Mouse (Mus musculus): ENCODE results near the gene Tm2d3.

Tm2d3 gene

DNA sequence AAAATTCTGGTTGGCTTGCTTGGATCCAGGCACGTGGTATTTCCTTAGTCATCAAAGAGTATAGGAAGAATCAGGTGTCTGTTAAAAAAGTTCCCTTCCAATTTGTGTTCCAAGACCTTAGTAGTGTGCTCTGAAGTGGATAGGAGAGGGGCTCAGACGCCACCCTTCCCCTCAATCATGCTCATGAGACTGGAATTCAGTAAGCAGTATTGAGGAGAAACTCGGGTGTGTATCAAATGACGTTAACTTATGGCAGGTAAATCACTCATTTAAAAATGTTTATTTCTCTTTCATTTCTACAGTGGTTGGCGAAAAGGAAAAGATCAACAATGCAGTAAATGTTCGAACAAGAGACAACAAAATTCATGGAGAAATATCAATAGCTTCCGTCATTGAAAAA is at the start of gene Tm2d3:
Tm2d3 (plus strand) TSS at position 301 of the 400 bp plus-strand sequence.
- in situ Hi-C loops (cut with MboI; ENCODE audit: low sequenced_read_pairs), result no loop called here

DNA sequence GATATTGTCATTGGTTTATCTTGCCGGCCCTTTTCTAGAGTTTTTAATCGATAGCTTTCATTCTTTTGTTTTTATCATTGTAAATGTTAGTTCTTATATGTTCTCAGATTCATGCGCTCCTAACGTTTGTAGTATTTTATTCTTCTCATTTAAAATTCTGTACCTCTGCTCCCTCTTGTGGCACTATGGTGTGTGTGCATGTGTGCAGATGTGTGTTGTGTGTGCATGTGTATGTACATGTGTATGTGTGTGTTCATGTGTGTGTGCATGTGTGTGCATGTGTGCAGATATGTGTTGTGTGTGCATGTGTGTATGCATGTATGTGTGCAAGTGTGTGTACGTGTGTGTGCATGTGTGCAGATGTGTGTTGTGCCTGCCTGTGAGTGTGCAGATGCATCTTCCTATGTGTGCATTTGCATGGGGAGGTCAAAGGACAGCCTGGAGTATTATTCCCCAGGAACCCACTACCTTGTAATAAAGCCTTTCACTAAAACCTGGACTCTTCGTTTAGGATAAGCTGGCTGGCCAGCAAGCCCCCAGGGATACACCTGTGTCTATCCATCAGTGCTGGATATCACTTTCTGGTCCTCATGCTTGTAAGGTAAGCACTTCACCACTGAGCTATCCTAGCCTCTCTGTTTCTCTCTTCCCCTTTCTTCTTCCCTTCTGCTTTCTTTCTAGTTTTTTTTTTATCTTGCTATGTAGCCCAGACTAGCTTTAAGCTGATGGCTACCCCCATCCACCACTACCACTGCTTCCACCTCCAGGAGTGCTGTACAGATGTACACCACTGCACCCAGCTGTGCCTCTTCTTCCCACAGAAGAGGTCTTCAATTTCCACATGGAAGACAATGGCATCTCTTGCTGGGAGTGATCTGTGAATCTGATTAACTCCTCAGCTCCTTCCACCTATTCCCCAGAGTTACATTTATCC is 48.3 kb upstream of the Tm2d3 start:
- in situ Hi-C loops (cut with MboI; ENCODE audit: low sequenced_read_pairs), result loop anchor here (25.0 kb wide), 1 partner anchor 330 kb away; no protein-coding TSS in a partner anchor

DNA sequence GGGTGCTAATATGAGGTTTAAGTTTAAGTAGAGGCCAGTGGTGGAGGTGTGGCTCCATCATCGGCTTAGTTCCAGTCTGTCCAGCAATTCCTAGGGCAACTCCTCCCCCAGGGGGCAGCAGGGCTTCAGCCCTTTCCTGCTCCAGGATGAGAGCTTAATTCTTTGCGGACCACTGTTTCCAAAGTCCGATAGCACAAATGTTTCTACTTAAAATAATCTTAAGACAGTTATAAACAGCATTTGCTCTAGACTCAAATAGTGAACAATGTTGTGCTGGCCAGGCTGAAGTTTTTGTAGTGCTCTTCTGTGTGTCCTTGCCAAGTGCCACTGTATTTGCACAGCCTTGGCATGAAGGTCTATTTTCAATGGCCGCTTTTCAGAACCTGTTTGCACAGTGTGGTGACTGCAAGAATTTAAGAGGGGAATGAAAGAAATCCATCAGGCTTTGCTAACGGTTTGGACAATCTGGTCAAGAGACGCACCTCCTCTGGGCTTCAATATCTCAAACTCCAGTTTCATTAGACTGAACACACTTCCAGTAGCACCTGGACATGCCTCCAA is 47.0 kb upstream of the Tm2d3 start:
- in situ Hi-C loops (cut with MboI; ENCODE audit: low sequenced_read_pairs), result loop anchor here (25.0 kb wide), 1 partner anchor 332 kb away; no protein-coding TSS in a partner anchor

DNA sequence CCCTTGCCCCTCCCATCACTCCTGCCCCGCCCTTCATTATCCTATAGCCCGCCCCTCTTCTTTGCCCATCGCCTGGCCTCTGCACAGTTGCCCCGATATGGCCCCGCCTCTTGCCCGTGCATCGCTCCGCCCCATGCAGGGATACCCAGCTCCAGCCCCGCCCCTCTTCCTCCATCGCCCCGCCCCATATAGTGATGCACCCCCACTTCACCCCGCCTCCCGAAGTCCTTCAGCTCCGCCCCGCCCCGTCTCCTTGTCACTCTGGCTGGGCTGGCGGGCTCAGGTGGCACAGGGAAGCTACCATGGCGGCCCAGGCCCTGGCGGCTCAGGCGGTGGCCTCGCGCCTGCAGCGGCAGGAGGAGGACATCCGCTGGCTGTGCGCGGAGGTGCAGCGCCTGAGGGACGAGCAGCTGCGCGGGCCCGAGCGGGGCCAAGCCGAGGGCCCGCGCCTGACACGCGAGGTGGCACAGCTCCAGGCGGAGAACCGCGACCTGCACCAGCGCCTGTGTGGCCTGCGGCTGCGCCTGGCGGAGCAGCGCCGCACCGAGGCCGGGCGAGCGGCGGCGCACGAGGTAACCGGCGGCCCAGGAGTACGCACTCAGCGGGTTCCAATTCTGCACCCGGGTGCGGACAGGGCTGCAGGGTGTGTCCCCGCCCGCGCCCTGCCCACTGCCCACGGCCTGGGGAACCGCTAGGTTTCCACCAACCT is 46.2 kb upstream of the Tm2d3 start, which contains the start of gene Tarsl2:
Tarsl2 (plus strand) TSS at position 256 of the 709 bp plus-strand sequence.
- in situ Hi-C loops (cut with MboI; ENCODE audit: low sequenced_read_pairs), result loop anchor here (25.0 kb wide), 1 partner anchor 332 kb away; no protein-coding TSS in a partner anchor

DNA sequence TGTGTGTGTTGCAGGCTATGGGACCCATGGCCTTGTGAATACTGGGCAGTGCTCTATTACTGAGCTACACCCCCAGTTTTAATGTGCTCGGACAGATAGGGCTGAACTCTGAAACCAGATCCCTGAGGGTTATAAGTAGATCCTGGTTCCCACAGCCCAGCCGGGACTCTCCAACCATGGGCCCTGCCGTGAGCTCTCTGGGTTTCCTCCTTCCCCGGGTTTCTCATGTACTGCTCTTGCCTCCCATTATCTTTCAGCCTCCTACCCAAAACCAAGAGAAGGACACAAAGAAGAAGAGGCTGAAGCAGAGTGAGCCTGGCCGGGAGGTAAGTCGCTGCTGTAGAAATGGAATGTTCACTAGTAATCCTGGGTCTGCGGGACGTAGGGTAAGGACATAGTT is 45.0 kb upstream of the Tm2d3 start:
- in situ Hi-C loops (cut with MboI; ENCODE audit: low sequenced_read_pairs), result loop anchor here (25.0 kb wide), 1 partner anchor 334 kb away; no protein-coding TSS in a partner anchor

DNA sequence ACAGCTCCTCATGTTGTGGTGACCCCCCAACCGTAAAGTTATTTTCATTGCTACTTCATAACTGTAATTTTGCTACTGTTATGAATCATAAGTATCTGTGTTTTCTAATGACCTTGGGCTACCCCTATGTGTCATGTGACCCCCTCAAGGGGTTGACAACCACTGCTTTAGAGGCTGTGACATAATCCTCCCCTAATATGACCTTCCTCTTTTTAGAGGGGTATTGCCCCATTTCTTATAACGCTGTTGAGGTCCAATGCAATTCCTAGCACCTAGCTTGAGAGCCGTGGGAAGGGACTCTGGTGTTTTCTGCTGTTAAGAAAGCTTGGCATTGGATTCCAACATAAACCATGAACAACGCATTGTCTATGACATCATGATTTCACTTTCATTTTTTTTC is 40.3 kb upstream of the Tm2d3 start:
- in situ Hi-C loops (cut with MboI; ENCODE audit: low sequenced_read_pairs), result no loop called here

DNA sequence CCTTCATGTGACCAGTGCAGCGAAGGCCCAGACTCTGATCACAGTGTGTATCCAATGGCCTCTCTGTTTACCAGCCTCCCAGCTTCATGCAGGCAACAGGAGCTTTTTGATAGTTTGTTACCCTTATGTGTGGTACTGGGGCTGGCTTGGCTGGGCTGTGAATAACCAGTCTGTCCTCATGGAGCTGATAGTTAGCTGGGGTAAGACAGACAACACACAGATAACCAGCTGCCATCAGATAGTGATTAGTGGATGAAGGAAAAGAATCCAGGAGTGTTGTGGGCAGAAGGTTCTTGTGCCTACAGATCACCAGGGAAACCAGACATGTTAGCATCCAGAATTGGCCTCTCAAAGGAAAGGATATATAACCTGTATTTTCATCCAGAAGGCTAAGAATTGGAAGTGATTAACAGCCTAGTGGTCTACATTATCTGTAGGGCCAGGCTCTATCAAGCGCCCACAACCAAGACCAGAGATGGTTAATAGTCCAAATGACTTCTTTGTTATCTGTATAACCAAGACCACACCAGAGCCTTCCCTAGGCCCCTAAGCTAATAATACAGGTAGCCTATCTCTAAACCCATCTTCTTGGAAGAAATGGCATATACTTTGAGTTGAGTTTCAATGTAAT is 33.4 kb upstream of the Tm2d3 start:
- in situ Hi-C loops (cut with MboI; ENCODE audit: low sequenced_read_pairs), result no loop called here

DNA sequence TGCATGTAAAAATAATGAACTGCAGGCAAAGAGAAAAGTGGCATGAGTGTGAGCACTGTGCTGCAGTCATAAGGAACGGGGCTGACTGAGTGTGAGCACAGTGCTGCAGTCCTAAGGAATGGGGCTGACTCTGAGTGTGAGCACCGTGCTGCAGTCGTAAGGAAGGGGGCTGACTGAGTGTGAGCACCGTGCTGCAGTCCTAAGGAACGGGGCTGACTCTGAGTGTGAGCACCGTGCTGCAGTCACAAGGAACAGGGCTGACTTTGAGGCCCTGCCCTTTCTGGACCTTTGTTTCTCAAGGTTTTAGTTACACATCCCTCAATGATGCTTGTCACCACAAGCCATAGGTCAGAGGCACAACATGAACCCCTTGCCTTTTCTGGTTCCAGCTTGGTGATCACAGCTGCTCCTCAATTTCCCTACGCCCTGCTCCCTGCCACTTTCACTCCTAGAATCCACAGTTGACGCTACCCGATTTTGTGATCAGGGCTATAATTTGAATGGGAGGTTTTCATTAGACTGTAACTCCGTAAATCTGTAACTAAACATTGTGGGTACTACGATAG is 27.7 kb upstream of the Tm2d3 start:
- in situ Hi-C loops (cut with MboI; ENCODE audit: low sequenced_read_pairs), result no loop called here

DNA sequence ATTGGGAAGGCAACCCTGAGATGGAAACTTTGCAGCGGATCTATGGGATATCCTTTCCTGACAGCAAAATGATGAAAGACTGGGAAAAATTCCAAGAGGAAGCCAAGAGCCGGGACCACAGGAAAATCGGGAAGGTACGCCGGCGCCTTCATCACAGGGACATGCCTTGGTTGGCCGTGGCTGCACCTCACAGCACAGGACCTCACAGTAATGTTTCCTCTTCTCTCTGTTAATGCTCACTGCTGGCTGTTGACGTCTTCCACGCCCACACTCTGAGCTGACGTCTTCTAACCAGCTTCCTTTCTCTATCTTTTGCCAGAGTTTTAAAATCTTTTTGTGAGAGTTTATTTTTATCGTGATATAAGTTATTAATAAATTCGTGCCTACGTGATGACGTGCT is 27.1 kb upstream of the Tm2d3 start:
- in situ Hi-C loops (cut with MboI; ENCODE audit: low sequenced_read_pairs), result no loop called here

DNA sequence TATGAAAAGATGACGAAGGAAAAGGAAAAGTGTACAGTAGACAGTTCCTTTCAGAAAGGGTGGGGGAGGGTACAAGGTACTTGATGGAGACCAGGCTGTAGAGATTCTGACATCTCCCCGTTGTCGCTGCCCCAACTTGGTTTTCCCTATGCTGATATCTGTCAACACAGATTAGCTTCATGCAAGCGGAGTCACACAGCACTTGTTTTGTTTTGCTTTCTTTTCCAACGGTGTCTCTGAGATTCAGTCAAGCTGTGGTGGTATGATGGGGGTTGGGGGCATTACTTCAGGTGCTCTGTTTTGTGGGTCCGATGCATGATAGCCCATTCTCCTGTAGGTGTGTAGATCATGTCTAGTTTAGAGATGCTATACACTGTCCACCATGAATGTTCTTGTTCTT is 23.5 kb upstream of the Tm2d3 start:
- in situ Hi-C loops (cut with MboI; ENCODE audit: low sequenced_read_pairs), result no loop called here

DNA sequence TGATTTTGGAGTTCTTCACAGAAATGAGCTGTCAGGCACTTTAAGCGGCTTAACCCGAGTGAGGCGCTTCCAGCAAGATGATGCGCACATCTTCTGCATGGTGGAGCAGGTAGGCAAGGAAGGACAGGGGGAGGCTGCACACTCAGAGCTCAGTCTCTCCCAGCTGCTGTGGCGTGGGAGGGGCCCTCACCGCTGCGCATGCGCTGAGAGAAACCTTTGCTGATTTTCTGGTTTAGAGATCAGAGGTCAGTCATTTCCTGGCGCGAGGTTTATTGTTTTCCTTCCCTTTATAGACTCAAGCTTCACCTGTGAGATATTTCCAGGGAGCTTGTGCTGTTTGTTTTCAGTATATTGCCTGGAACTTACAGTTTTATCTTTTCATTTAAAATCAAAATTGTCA is 12.9 kb upstream of the Tm2d3 start:
- in situ Hi-C loops (cut with MboI; ENCODE audit: low sequenced_read_pairs), result no loop called here

DNA sequence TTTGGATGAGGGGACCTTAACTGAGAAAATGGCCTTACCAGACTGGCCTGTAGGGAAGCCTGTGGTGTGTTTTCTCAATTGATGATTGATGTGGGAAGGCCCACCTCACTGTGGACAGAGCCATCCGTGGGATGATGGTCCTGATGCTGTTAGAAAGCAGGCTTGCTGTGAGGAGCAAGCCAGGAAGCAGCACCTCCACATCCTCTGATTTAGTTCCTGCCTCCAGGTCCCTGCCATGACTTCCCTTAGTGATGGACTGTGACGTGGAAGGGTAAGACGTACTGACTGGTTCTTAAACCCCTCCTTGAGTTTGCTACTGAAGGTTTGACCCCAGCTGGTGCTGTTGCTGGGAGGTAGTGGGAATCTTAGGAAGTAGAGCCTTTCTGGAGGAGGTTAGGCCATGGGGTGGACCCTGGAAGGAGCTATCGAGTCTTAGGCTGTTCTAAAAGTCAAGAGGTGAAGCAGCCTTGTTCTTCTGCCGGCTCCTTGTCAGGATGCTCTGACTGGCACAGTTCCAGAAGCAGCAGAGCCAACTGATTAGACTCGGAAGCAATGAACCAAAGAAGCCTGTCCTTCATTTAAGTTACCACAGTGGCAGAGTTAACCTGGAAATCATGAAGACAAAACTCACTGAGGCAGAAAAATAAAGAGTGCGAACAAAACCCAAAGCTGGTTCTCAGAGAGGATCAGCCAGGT is 11.9 kb upstream of the Tm2d3 start:
- in situ Hi-C loops (cut with MboI; ENCODE audit: low sequenced_read_pairs), result no loop called here

DNA sequence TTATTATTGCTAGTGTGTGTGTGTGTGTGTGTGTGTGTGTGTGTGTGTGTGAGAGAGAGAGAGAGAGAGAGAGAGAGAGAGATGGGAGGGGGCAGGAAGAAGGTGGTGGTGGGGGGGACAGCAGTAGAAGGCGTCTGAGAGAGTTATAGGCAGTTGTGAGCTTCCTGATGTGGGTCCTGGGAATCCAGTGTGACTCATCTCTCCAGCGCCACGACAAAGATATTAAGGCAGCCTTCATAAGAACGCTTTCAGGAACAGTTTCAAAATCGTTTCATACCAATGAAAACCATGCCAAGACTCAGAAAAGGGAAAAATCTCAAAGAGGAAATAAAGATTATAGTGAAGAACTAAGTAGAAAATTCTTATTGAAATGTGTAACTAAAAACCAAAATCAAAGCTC is 9.8 kb upstream of the Tm2d3 start:
- in situ Hi-C loops (cut with MboI; ENCODE audit: low sequenced_read_pairs), result no loop called here

DNA sequence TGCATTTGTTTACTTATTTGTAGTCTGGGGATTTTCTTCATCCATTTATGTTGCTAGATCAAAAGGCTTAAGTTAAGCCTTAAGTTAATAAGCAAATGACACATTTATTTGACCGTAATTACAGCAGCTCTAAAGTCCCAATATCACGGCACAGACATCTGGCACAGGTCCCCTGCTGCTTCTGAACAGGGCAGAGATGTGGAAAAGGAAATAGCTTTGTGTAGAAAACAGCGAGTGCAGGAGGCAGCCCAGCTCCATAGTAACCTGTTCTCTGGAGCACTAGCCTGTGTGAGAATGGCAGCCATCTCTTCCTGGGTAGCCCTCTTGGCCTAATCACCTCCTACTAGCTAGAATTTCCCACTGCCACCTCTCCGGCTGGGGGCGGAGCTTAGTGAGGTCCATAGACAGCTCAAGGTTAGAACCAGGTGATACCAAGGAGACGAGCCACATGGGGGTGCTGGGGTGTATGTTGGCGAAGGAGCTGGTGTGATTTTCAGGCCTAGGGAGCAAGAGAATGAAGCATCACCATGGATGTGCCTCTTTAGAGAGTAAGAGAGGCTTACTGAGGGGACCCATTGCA is 6.6 kb upstream of the Tm2d3 start:
- in situ Hi-C loops (cut with MboI; ENCODE audit: low sequenced_read_pairs), result no loop called here

DNA sequence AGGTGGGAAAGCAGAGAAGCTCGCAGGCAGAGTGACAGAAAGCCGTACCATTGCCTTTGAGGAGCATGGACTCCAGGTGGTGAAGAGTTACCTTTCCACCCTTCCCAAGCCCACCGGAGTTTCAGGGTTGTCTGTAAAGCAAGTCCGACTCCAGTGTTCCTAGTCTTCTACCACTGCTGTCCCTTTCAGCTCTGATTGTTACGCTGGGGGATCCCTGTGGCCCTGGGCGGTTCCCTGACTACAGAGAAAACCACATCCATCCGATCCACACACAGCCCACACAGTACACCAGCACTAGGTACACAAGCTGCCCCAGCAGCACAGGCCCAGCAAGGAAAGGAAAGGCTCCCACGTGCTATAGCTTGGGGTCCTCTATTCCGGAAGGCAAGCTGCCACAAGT is 4.3 kb upstream of the Tm2d3 start:
- in situ Hi-C loops (cut with MboI; ENCODE audit: low sequenced_read_pairs), result no loop called here

DNA sequence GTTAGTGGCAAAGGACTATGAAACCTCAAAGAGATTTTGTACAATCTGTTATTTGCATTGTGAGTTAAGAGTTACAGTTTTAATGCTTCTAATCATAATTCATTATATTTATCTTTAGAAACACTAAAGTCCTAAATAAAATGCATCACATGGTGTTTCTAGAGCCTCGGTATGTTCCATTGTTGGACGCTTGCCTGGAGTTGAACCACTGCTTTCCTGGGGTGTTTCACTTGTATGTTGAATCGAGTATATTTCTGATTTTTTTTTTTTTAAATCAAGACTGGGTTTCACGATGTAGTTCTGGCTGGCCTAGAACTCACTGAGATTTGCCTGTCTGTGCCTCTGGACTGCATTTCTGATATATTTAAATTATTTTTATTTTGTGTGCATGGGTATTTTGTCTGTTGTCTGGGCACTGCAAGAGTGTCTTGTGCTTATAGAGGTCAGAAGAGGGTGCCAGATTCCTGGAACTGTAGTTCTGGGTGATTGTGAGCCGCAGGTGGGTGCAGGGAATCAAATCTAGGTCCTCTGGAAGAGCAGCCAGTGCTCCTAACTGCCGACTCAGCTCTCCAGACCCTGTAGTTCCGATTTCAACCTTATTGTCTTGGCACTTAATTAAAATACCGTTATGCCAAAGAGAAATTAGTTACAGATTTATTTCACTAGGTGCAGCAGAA is 1.1 kb downstream of the Tm2d3 start:
- in situ Hi-C loops (cut with MboI; ENCODE audit: low sequenced_read_pairs), result no loop called here

DNA sequence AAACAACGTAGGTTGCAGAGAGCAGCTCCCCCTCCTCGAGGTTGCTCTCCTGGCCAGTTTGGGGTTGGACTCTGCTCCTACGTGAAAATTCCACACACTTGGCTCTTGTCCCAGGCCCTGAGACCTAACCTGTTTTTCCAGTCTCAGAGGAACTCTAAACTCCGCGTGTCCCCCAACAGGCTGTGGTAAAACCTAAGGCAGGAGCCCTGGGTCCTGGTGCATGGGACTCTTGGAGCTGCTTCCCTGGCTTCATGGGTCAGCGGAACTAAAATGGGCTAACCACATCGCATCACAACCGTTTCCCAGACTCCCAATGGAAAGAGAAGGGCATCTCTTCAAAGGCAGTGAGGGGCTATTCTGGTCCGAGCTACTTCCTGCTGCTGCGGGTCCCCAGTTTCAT is 1.9 kb downstream of the Tm2d3 start:
- in situ Hi-C loops (cut with MboI; ENCODE audit: low sequenced_read_pairs), result no loop called here

DNA sequence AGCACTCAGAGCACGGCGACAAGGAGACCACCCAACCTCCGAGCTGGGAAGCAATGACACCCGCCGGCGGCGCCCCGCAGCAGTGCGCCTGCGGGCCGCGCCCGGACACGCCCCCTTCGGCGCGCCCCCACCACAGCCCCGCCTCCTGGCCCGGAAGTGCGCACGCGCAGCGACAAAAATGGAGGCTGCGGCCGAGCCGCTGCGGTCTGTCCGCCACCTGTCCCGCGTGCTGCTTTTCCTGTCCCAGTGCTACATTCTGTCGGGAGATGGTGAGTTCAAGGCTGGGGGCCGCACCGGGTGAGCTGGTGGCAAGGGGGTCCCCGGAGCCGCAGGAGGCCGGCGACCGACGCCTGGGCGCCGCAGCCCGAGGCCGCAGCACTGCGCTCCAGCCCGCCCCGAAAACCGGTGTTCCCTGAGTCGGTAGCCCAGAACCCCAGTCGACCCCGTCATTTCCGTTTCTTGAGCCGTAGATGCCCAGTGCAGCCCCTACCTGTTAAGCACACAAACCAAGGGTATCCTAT is 2.4 kb downstream of the Tm2d3 start:
- in situ Hi-C loops (cut with MboI; ENCODE audit: low sequenced_read_pairs), result no loop called here

DNA sequence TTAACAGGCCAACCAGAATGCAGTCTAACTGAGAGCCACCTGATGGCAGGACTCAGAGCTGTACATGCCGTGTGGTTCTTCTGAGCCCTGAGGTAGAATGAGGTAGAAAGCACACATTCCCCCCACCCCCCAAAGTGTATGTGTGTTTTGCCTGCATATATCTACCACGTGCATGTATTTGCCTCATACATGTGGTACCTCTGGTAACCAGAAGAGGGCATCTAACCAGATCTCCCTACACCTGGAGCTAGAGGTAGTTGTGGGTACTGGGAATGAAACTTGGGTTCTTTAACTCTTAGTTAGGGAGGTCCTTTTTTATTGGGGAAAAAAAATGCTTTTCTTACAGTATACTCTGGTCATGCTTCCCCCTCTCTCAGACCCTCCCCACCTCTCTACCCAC is 5.5 kb downstream of the Tm2d3 start:
- in situ Hi-C loops (cut with MboI; ENCODE audit: low sequenced_read_pairs), result no loop called here

Data from CH12F3 (cell line).